Mouse (Mus musculus) neural tube, embryonic 11.5 days (tissue): ENCODE data around the gene Uvrag. TPM values are rescaled to one million over a fixed set of nuclear protein-coding genes. Genes with fewer than 3 reads are reported as not detected.

Source experiments
- ATAC-seq: fragments of 200-750 bp; cut with Nextera tagmentation; 2 replicates; pipeline ENCODE4 v1.8.0; 2017; ENCODE audit warnings: moderate number of reproducible peaks, mild to moderate bottlenecking, moderate TSS enrichment, moderate library complexity; ENCODE audit not compliant: insufficient read depth, low FRiP score, low TSS enrichment
- DNase-seq: peaks from one replicate; pipeline ENCODE4 v3.0.0-alpha.2; 2015; ENCODE audit warnings: low spot score
- H3K27ac ChIP-seq: fragments of 300-500 bp; sonication (generic); 2 replicates; pipeline ENCODE4 v1.5.1; 2014; ENCODE audit warnings: low read depth, mild to moderate bottlenecking, low read length
- H3K27me3 ChIP-seq: fragments of 300-500 bp; sonication (generic); 2 replicates; pipeline ENCODE4 v1.6.1; 2014; ENCODE audit warnings: mild to moderate bottlenecking, low read length, mixed read lengths; ENCODE audit not compliant: control insufficient read depth, insufficient read depth
- H3K36me3 ChIP-seq: fragments of 300-500 bp; sonication (generic); 2 replicates; pipeline ENCODE4 v1.6.1; 2014; ENCODE audit warnings: mild to moderate bottlenecking, low read length, moderate library complexity, mixed read lengths; ENCODE audit not compliant: control insufficient read depth, insufficient read depth
- H3K4me1 ChIP-seq: fragments of 300-500 bp; sonication (generic); 2 replicates; pipeline ENCODE4 v1.6.1; 2014; ENCODE audit warnings: low read length, mixed read lengths; ENCODE audit not compliant: control insufficient read depth, insufficient read depth
- H3K4me2 ChIP-seq: fragments of 300-500 bp; sonication (generic); 2 replicates; pipeline ENCODE4 v1.6.1; 2014; ENCODE audit warnings: low read depth, mild to moderate bottlenecking, moderate library complexity
- H3K4me3 ChIP-seq: fragments of 300-500 bp; sonication (generic); 2 replicates; pipeline ENCODE4 v1.5.1; 2014; ENCODE audit warnings: low read depth, low read length
- H3K9ac ChIP-seq: fragments of 300-500 bp; sonication (generic); 2 replicates; pipeline ENCODE4 v1.6.1; 2014; ENCODE audit warnings: mild to moderate bottlenecking, low read length
- H3K9me3 ChIP-seq: fragments of 300-500 bp; sonication (generic); 2 replicates; pipeline ENCODE4 v1.6.1; 2016; ENCODE audit warnings: low read length; ENCODE audit not compliant: control insufficient read depth
- WGBS: fragments of 180-500 bp; shearing (Covaris S2); extraction: QIAGEN DNeasy Blood & Tissue Kit; methylation state at CpG from one replicate; pipeline ENCODE4 v1.1.7; 2014; 5-methylcytosine and 5-hydroxymethylcytosine counted together
- polyA plus RNA-seq: library from polyadenylated mRNA; unstranded; fragments of >200 nt; fragmentation: Nextera tagmentation; extraction: Ambion mirVana; gene quantifications from 2 replicates; pipeline ENCODE4 v1.2.1, GENCODE M21; 2014

Gene Uvrag
- polyA plus RNA-seq, 1 experiment from 2014 or later: 12.0 TPM

DNA sequence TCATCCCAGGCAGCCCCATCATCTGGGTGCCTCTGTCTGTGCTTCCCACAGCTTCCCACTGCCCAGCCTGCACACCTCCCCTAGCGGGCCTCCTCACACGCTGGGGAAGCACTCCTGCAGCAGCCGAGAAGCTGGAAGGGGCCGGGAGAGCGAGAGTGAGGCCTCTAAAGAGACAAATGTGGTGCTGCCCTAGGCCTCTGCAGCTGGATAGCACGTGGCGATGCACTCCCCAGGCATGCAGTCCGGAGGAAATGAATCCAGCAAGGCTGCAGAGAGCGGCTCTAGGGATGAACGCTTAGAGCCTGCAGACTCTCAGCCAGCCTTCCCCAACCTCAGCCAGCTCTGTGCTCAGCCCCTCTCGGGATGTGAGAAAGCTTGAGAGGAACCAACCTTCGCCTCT is 270.1 kb downstream of the Uvrag start:
- H3K36me3 ChIP-seq: no peaks in the 10 kb centered on the region
- no peak overlapping the region for H3K4me2 ChIP-seq
- H3K9ac ChIP-seq: no peak overlapping the region
- no peak overlapping the region for H3K4me3 ChIP-seq
- peaks cover 5% of the 10 kb centered on the region; the same call in 1 of the 2 replicates for H3K4me1 ChIP-seq
- ATAC-seq (no peak), DNase-seq (peak; percentile 53)
- WGBS: 29% methylated on average over 12 of the region's 12 CpGs
- H3K9me3 ChIP-seq: no peaks in the 10 kb centered on the region
- no peaks in the 10 kb centered on the region for H3K27me3 ChIP-seq
- peak overlapping the region; percentile 63; the same call in 1 of the 2 replicates for H3K27ac ChIP-seq

DNA sequence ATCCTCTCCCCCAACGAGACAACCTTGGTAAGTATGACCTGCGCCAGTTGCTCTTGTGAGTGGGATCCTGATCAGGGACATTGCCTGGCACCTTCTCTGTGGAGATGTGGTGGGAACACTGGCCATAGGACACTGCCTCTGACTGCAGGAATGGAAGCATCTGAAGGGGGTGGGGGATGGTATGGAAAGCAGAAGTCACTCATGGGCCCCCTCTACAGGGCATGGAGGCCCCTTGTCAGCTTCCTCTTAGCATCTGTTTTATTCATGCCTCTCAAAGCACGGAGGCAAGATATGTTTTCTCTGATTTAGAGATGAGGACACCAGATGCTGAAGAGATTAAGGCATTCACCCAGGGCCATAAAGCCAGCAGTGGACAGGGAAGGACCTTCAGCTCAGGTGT is 271.9 kb downstream of the Uvrag start:
- peaks cover 5% of the 10 kb centered on the region; the same call in 1 of the 2 replicates for H3K4me1 ChIP-seq
- no peak overlapping the region for H3K9ac ChIP-seq
- WGBS: 51% methylated on average over 3 of the region's 3 CpGs

DNA sequence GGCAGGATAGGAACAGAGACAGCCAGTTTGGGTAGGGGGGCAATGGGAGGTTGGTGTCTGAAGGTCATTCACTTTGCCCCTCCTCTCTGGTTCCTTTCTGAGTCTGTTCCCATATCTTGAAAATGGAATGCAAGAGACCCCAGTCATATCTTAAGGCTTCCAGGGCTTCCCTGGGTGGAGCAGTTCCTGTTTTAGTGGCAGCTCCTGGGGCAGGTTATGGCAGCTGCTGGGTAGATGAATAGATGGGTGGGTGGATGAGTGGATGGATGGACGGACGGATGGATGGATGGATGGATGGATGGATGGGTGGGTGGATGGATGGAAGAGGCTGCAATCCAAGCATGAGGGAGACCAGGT is 273.2 kb downstream of the Uvrag start:
- Histone ChIP-seq H3K27ac (no peak overlapping the region), H3K4me3 (no peak overlapping the region), H3K4me1 (peaks cover 5% of the 10 kb centered on the region; the same call in 1 of the 2 replicates), H3K27me3 (no peaks in the 10 kb centered on the region), H3K4me2 (no peak overlapping the region), H3K9ac (no peak overlapping the region), H3K36me3 (no peaks in the 10 kb centered on the region), H3K9me3 (no peaks in the 10 kb centered on the region)
- WGBS: 94% methylated on average over 2 of the region's 2 CpGs
- DNase-seq (no peak), ATAC-seq (no peak)

More for the DNA sequence above, 271.9 kb downstream of the Uvrag start:
- DNase-seq: no peak
- Histone ChIP-seq H3K36me3 (no peaks in the 10 kb centered on the region), H3K27ac (no peak overlapping the region), H3K4me2 (no peak overlapping the region), H3K9me3 (no peaks in the 10 kb centered on the region), H3K27me3 (no peaks in the 10 kb centered on the region), H3K4me3 (no peak overlapping the region)
- no peak for ATAC-seq

DNA sequence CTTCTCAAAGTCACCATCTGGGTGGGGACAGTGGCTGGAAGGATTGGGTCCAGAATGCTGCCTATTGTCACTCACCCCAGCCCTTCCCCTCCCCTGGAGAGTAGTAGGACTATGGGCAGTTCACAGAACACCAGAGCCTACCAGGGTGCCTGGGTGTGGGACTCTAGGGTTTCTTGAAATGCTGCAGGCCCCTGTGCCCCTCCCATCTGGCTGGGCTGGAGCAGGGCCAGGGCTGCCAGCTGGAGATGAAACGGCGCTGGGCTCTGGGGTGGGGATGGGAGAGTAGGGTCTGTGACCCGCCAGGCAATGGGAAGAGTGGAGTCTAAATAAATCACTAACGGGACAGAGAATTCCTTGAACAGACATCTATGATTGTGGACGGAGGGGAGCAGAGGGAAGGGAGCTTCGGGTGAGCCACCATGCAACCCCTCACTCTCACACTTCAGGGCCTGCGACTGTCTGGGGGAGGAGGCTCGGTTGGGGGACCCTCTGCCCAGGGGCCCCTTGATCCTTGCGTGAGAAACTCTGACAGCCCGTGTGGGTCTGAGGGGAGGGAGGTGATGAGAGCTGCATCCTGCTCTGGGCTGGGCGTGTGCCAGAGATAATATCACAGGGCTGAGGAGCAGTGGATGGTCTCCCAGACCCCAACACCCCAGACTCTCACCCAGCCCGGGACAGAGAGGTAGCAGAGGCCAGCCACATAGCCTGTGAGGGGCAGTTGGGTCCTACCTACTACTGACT is 273.7 kb downstream of the Uvrag start:
- Histone ChIP-seq H3K27ac (no peak overlapping the region), H3K4me3 (no peak overlapping the region), H3K9me3 (no peaks in the 10 kb centered on the region), H3K27me3 (no peaks in the 10 kb centered on the region), H3K4me1 (peaks cover 5% of the 10 kb centered on the region; the same call in 1 of the 2 replicates), H3K9ac (no peak overlapping the region), H3K4me2 (no peak overlapping the region), H3K36me3 (no peaks in the 10 kb centered on the region)
- 29% methylated on average over 12 of the region's 12 CpGs for WGBS
- DNase-seq (no peak), ATAC-seq (0 out of 2 replicates have a peak, but pooled peaks have one; percentile 40)

DNA sequence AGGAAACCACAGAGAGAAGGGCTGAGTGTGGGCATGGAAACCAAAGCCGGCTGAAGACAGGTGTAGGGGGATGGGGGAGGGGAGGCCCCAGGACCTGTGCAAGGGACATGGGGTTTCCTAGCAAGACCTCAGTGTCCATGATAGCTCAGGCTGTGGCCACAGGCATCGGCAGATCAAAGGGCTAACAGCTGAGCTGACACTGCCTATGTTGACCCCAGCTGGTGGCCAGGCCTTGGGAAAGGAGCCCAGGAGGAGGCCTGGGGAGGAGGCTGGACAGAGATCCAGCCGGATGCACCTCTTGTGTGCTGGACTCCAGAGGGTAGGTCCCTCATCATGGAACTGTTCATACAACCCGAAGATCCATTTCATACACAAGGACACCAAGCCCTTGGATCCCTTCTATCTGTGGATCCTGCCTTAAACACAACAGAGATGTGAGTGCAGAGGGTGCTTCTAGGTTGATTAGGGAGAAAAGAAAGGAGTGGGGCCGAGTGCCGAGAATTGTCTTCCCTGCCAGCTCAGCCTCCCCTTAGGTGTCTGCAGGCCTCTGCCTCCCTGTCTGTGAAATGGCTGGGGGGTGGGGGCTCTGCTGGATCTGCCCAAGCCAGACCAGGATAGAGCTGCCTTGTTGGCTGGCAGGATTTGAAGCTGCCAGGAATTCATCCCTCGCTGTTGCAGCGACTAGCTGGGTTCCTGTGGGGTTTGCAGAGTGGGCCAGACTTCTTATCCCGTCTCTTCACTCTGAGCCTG is 276.8 kb downstream of the Uvrag start:
- Histone ChIP-seq H3K4me2 (no peak overlapping the region), H3K9ac (no peak overlapping the region), H3K9me3 (no peaks in the 10 kb centered on the region), H3K4me1 (peaks cover 10% of the 10 kb centered on the region; the same call in 1 of the 2 replicates), H3K27ac (no peak overlapping the region), H3K27me3 (no peaks in the 10 kb centered on the region), H3K36me3 (no peaks in the 10 kb centered on the region), H3K4me3 (no peak overlapping the region)
- DNase-seq: no peak
- WGBS: 42% methylated on average over 9 of the region's 9 CpGs
- ATAC-seq: no peak

DNA sequence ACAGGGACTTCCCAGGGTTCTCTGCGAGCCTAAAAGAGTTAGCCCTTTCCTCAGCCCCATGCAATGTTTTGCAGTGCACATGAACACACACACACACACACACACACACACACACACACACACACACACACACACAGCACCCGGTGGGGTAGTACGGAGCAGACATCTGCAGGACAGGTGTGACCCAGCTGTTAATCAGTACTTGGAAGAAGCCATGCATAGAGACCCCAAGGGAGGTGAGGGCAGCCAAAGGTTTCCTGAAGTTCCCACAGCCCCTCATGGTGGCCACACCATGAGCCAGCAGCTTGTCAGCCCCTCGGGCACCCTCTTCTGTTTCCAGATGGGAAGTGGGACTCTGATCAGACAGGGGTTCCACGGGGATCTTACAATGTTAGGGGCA is 277.9 kb downstream of the Uvrag start:
- WGBS: 68% methylated on average over 5 of the region's 5 CpGs
- no peak for ATAC-seq
- H3K4me3 ChIP-seq: no peak overlapping the region
- H3K27me3 ChIP-seq: no peaks in the 10 kb centered on the region
- no peaks in the 10 kb centered on the region for H3K36me3 ChIP-seq
- no peak overlapping the region for H3K9ac ChIP-seq
- peaks cover 10% of the 10 kb centered on the region; the same call in 1 of the 2 replicates for H3K4me1 ChIP-seq
- DNase-seq: no peak
- H3K27ac ChIP-seq: no peak overlapping the region
- no peaks in the 10 kb centered on the region for H3K9me3 ChIP-seq
- H3K4me2 ChIP-seq: no peak overlapping the region

DNA sequence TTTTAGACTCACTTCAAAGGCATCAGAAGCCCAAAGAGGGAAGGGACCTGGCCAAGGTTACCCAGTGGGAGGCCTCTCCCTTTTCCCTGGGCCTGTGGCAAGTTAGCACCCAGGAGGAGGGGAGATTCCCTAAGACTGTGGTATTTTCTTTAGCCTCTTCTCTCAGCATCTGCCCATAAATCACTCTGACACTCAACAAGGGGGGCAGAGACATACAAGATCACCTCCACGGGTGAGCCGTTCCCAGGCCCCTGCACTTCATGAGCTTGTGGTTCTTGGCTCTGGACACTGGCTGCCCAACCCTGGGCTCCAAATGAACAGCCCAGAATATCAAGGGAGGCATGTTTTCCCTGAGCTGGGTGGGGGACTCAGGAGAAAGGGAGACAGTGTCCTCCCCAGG is 279.9 kb downstream of the Uvrag start:
- Histone ChIP-seq H3K4me2 (no peak overlapping the region), H3K9me3 (no peaks in the 10 kb centered on the region), H3K4me3 (no peak overlapping the region), H3K9ac (no peak overlapping the region), H3K27me3 (no peaks in the 10 kb centered on the region), H3K4me1 (0 out of 2 replicates have a peak, but pooled peaks cover 5% of the 10 kb centered on the region), H3K36me3 (no peaks in the 10 kb centered on the region), H3K27ac (no peak overlapping the region)
- DNase-seq: no peak
- WGBS: 15% methylated on average over 2 of the region's 2 CpGs
- no peak for ATAC-seq

DNA sequence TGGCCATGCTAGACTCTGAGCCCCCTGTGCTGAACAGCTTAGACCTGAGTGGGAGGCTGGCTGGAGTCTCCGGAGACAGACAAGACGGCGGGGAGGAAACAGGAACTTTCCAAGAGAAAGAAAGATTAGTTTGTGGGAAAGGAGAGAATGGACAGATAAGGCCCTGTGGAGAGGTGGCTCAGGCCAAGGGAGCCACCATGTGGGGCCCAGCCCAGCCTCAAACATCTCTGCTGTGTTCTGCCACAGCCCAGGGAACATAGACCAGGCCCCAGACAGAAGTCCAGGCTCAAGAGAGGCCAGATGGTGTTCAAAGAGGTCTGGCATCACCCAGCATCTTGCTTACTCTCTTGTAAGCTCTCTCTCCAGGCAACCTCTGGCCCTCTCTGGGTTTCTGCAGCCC is 283.8 kb downstream of the Uvrag start:
- no peaks in the 10 kb centered on the region for H3K27me3 ChIP-seq
- no peak for DNase-seq
- WGBS: 77% methylated on average over 3 of the region's 3 CpGs
- no peaks in the 10 kb centered on the region for H3K36me3 ChIP-seq
- no peak overlapping the region for H3K4me2 ChIP-seq
- H3K4me1 ChIP-seq: 0 out of 2 replicates have a peak, but pooled peaks cover 5% of the 10 kb centered on the region
- no peaks in the 10 kb centered on the region for H3K9me3 ChIP-seq
- H3K9ac ChIP-seq: no peak overlapping the region
- no peak overlapping the region for H3K4me3 ChIP-seq
- ATAC-seq: no peak
- no peak overlapping the region for H3K27ac ChIP-seq
